Mouse (Mus musculus): ENCODE measurements around the gene 1600015I10Rik. TPM values are rescaled to one million over a fixed set of nuclear protein-coding genes. Genes with fewer than 3 reads are reported as not detected.

1600015I10Rik gene
- total and polyA plus RNA-seq, 3 experiments = not detected

GRCm38 (mm10) chr6:48974663-48975062, 45.0 kb downstream of the 1600015I10Rik start, which contains the start of gene Doxl2:
Doxl2 (plus strand) TSS chr6:48974963.
- H3K9me3 ChIP-seq (replicated peaks; ENCODE audit: low read length) = no peaks in the 10 kb centered on the region
- H3K4me1 ChIP-seq (ENCODE audit: control insufficient read depth in 1 of 2, insufficient read depth in 2 of 2) = no peaks in the 10 kb centered on the region
- in situ Hi-C loops (cut with MboI; ENCODE audit: low pct_ligation_motif_present, low pct_unique_long_range_greater_than_20kb, low sequenced_read_pairs) (loop anchor here (25.0 kb wide), 1 partner anchor 337 kb away; the partner anchor contains the start of genes AI854703 and Gimap8), dilution Hi-C loops (cut with MboI; ENCODE audit: extremely low pct_ligation_motif_present, extremely low pct_unique_long_range_greater_than_20kb, low sequenced_read_pairs) (no loop called here)
- H3K27me3 ChIP-seq (replicated peaks) = peaks cover 6% of the 10 kb centered on the region
- H3K36me3 ChIP-seq (replicated peaks in 1 of 2; ENCODE audit: control insufficient read depth in 1 of 2, insufficient read depth in 1 of 2, low read length in 1 of 2) = no peaks in the 10 kb centered on the region
- H3K79me2 ChIP-seq (replicated peaks; ENCODE audit: control insufficient read depth, extremely low read depth, insufficient read depth, poor library complexity, severe bottlenecking) = no peaks in the 10 kb centered on the region
- no peak within 1 kb of the TSS for H3K4me3 ChIP-seq (replicated peaks in 1 of 3; ENCODE audit: low read depth in 2 of 3, low read length in 2 of 3, poor library complexity in 1 of 3)
- no peak for TF ChIP-seq NELFE (IDR thresholded peaks at IDR 0.05; ENCODE audit: low read depth, low read length)
- no peak for TF ChIP-seq JUND (conservative IDR thresholded peaks at IDR 0.05; ENCODE audit: low read depth, low read length)
- TF ChIP-seq MAX (IDR thresholded peaks at IDR 0.05; ENCODE audit: low read length) = no peak
- no peak for TF ChIP-seq CTCF (conservative IDR thresholded peaks at IDR 0.05 in 1 of 2, IDR thresholded peaks at IDR 0.05 in 1 of 2; ENCODE audit: low read depth in 2 of 2, low read length in 2 of 2)
- TF ChIP-seq TCF12 (IDR thresholded peaks at IDR 0.05; ENCODE audit: low read depth, low read length) = no peak
- no peak for TF ChIP-seq PAX5 (IDR thresholded peaks at IDR 0.05; ENCODE audit: low read length)
- TF ChIP-seq MAFK (IDR thresholded peaks at IDR 0.05; ENCODE audit: insufficient replicate concordance, low read length) = no peak
- no peak for TF ChIP-seq TBP (conservative IDR thresholded peaks at IDR 0.05; ENCODE audit: low read depth, low read length)
- TF ChIP-seq ETS1 (conservative IDR thresholded peaks at IDR 0.05; ENCODE audit: low read depth, low read length) = no peak
- TF ChIP-seq ZC3H11A (IDR thresholded peaks at IDR 0.05; ENCODE audit: low read depth, low read length) = no peak
- no peak for TF ChIP-seq USF2 (conservative IDR thresholded peaks at IDR 0.05; ENCODE audit: low read depth, low read length)
- TF ChIP-seq CHD1 (IDR thresholded peaks at IDR 0.05; ENCODE audit: low read depth, low read length) = no peak
- no peak for TF ChIP-seq EP300 (IDR thresholded peaks at IDR 0.05; ENCODE audit: low read length)
- no peak for TF ChIP-seq POLR2AphosphoS2 (IDR thresholded peaks at IDR 0.05; ENCODE audit: low read depth, low read length)
- TF ChIP-seq KAT2A (IDR thresholded peaks at IDR 0.05; ENCODE audit: insufficient replicate concordance, low read length) = no peak
- no peak within 1 kb of the TSS for H3K4me2 ChIP-seq (ENCODE audit: insufficient read depth, low read depth, poor library complexity, severe bottlenecking)
- H3K27ac ChIP-seq (ENCODE audit: insufficient read depth, low read depth) = no peak within 1 kb of the TSS
- no peak for DNase-seq (ENCODE audit: extremely low read depth)
- no peak within 1 kb of the TSS for H3K9ac ChIP-seq (ENCODE audit: insufficient read depth, low read depth)

GRCm38 (mm10) chr6:48979616-48980015, 49.9 kb downstream of the 1600015I10Rik start:
- no peak overlapping the region for H3K9ac ChIP-seq (ENCODE audit: insufficient read depth, low read depth)
- dilution Hi-C loops (cut with MboI; ENCODE audit: extremely low pct_ligation_motif_present, extremely low pct_unique_long_range_greater_than_20kb, low sequenced_read_pairs) = no loop called here
- in situ Hi-C loops (cut with MboI; ENCODE audit: low pct_ligation_motif_present, low pct_unique_long_range_greater_than_20kb, low sequenced_read_pairs) = no loop called here
- no peaks in the 10 kb centered on the region for H3K9me3 ChIP-seq (replicated peaks; ENCODE audit: low read length)
- H3K4me1 ChIP-seq (ENCODE audit: control insufficient read depth in 1 of 2, insufficient read depth in 2 of 2) = no peaks in the 10 kb centered on the region
- H3K79me2 ChIP-seq (replicated peaks; ENCODE audit: control insufficient read depth, extremely low read depth, insufficient read depth, poor library complexity, severe bottlenecking) = no peaks in the 10 kb centered on the region
- H3K27ac ChIP-seq (ENCODE audit: insufficient read depth, low read depth) = no peak overlapping the region
- H3K36me3 ChIP-seq (replicated peaks in 1 of 2; ENCODE audit: control insufficient read depth in 1 of 2, insufficient read depth in 1 of 2, low read length in 1 of 2) = no peaks in the 10 kb centered on the region
- H3K4me3 ChIP-seq (replicated peaks in 1 of 3; ENCODE audit: low read depth in 2 of 3, low read length in 2 of 3, poor library complexity in 1 of 3) = no peak overlapping the region
- peaks cover 6% of the 10 kb centered on the region for H3K27me3 ChIP-seq (replicated peaks)
- no peak for DNase-seq (ENCODE audit: extremely low read depth)
- TF ChIP-seq NELFE (IDR thresholded peaks at IDR 0.05; ENCODE audit: low read depth, low read length) = no peak
- TF ChIP-seq ELF1 (IDR thresholded peaks at IDR 0.05; ENCODE audit: low read depth, low read length) = no peak
- TF ChIP-seq TCF12 (IDR thresholded peaks at IDR 0.05; ENCODE audit: low read depth, low read length) = no peak
- no peak for TF ChIP-seq ZNF384 (IDR thresholded peaks at IDR 0.05; ENCODE audit: low read depth, low read length)
- no peak for TF ChIP-seq SMC3 (IDR thresholded peaks at IDR 0.05; ENCODE audit: low read depth, low read length)
- no peak for TF ChIP-seq IRF4 (IDR thresholded peaks at IDR 0.05; ENCODE audit: low read depth, low read length)
- TF ChIP-seq POLR2AphosphoS2 (IDR thresholded peaks at IDR 0.05; ENCODE audit: low read depth, low read length) = no peak
- no peak overlapping the region for H3K4me2 ChIP-seq (ENCODE audit: insufficient read depth, low read depth, poor library complexity, severe bottlenecking)

All from CH12.LX (cell line).